Mouse (Mus musculus) common myeloid progenitor, adult 5-6 weeks (primary cell): ENCODE measurements around the gene Scrn1. TPM values are rescaled to one million over a fixed set of nuclear protein-coding genes. Genes with fewer than 3 reads are reported as not detected.

Source experiments
- ATAC-seq: replicated peaks from 2 replicates; pipeline ENCODE4 v1.8.0; 2016; ENCODE audit warnings: low read depth, mild to moderate bottlenecking, moderate TSS enrichment, inconsistent platforms; ENCODE audit not compliant: poor library complexity, severe bottlenecking
- total RNA-seq: library from RNA; stranded (forward); fragments of 200-1000, 187-1606 nt; gene quantifications from 2 replicates; pipeline ENCODE4 v1.2.3, GENCODE M21; 2017

The Scrn1 gene
- total RNA-seq, 1 experiment from 2014 or later = not detected

DNA sequence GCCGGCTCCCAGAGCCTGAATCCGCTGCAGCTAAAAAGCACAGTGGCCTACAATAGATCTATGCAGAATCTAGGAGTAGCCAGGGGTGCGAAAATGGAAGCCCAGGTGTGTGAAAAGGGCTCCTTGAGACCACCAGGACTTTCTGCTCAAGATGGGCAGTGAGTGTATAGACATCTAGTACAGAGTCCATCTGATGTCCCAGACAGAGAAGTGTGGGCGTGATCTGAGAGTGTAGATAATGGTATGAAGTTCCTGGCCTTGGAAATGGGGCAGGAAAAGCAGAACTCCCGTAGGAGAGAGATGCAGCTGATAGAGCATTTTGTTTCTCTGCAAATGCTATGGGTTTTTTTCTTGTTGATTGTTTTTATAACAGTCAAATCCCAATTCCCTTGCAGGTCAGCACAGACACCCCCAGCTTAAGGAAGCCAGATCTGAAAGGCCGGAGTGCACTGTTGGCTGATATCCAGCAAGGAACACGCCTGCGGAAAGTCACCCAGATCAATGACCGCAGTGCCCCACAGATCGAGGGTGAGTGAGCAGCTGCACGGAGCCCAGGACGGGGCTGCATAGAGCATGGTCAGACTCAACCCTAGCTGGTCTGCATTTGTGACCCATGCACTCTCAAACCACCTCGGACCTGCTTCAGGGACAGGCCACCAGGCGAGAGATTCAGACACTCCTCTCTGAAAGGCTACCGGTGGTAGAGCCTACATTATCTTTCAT lies 84.7 kb downstream of the Scrn1 start:
- ATAC-seq = no peak

- no peak for ATAC-seq
These were observed 87.5 kb downstream of the Scrn1 start for GRCm38 (mm10) chr6:54478646-54479324.

- no peak for ATAC-seq
These were observed 90.2 kb downstream of the Scrn1 start for GRCm38 (mm10) chr6:54475926-54476667.

DNA sequence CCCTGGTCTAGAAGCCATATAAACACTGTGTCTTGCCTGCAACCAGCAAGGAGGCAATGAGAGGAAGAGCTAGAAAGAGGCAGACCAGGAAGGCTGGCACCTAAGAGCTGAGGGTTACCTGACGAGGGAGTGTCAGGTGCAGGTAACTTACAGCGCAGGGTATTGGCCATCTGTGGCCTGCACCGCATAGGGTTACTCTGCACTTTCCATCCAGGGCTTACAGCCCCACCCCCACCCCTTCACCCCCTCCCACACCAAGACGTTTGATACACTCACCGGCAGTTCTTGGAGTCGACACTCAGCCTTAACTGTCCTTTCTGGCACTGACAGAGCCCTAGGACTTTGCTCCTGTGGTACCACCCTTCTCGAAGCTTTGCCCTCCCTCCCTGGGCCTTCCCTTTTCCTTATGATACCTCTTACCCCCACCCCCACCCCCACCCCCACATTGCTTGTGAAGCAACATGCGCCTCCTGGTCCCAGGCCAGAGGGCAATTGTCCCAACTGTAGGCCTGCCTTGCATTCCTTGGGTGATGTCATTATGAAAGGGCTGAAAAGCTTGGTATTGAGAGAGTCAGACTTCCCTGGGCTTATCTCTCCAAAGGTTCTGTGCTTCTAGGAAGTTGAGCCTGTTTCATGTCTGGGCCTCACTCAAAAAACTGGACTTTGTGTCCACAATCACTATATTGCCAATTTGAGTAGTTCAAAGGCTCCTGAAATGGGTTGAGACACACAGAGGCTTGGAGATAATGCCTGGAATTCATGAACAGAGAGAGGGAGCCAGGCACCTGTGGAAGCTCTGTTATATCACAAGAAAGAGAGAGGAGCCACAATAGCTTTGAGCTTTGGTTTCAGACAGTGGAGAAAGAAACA lies 93.2 kb downstream of the Scrn1 start:
- no peak for ATAC-seq

DNA sequence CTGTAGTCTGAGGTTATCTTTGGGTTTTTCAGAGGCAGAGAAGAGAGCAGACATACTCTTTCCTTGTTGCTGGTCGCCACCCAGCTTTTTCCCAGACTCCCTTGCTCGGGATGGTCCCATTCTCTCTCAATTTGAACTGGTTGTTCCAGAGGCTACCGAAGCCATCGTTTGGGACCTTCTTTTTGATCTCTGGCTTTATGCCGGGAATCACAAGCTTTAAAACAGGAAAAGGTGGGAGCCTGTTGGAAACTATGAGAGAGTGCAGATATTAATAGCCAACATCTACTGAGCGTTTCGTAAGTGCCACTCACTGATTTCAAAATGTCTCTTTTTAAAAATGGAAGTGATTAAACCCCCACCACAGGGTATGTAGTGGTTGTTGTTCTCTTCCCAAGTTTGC lies 94.4 kb downstream of the Scrn1 start:
- no peak for ATAC-seq

GRCm38 (mm10) chr6:54467371-54467770 lies 98.9 kb downstream of the Scrn1 start:
- no peak for ATAC-seq

- ATAC-seq = no peak
These were observed 101.4 kb downstream of the Scrn1 start for GRCm38 (mm10) chr6:54464926-54465325.

- ATAC-seq = no peak
These were observed 102.4 kb downstream of the Scrn1 start for GRCm38 (mm10) chr6:54463701-54464458.

DNA sequence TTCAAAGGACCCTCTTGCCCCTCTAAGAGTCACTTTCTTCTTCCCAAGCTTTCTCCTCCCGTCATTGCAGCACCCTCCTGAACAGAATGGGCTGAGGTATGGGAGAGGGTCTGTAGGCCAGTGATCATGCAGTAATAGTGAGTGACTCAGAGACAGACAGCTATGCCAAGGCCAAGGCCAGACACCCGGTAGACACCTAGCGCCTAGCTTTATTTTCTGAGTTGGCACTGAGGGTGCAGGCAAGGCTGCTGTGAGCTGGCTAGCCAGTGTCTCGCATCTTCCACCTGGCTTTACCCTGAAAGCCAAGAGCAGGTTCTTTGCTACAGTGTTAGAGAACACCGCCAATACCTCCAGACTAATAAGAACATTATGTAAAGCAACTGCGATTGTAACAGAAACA lies 103.5 kb downstream of the Scrn1 start:
- no peak for ATAC-seq

GRCm38 (mm10) chr6:54460915-54461671 lies 105.2 kb downstream of the Scrn1 start:
- no peak for ATAC-seq

DNA sequence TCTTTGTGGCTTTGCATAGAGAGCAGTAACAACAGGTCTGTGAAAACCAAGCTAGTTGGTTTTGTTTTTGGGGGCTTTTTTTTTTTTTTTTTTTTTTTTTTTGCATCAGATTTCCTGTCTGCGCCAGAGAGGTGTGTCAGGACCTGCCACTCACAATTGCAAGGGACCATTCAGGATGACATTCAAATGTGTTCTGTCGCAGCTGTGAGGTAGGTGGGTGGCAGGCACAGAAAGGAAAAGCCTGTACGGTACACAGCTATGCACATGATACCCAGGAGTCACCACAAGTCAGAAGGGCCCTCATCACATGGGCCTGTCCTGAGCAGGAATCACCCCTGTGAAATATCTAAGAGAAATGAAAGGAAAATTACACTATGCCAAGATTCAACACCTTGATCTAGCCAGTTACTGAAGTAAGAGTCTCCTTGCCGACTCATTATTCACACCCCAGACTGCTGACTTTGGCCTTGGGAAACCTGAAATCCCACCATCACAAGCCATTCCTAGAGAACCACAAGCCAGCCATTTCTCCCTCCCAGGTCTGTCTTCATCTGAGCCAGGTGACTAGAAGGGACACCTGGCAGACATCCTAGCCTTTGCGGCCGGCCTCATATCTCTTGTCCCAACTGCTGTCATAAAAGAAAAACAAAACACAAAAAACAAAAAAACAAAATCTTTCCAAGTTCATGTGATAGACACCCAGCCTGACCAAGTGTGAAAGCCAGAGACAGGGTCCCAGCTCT lies 105.9 kb downstream of the Scrn1 start:
- no peak for ATAC-seq

- ATAC-seq = no peak
These were observed 106.6 kb downstream of the Scrn1 start for GRCm38 (mm10) chr6:54459661-54460060.

Other genes starting within 250 kb of the Scrn1 start
- gene Prr15, start 240.7 kb downstream of the Scrn1 start, total RNA-seq = not detected in 2 replicates
- not detected in 2 replicates for gene Wipf3, start 136.9 kb downstream of the Scrn1 start, total RNA-seq
- 3.8 and 4.5 TPM in 2 replicates for gene Plekha8, start 28.6 kb upstream of the Scrn1 start, total RNA-seq
- 0.44 and 0.96 TPM in 2 replicates for gene Fkbp14, start 30.8 kb upstream of the Scrn1 start, total RNA-seq
- 0.39 and 1.8 TPM in 2 replicates for gene Mturn, start 115.1 kb upstream of the Scrn1 start, total RNA-seq